Mouse (Mus musculus) forebrain, embryonic 10.5 days (tissue): Measurements from ENCODE around the gene Dkk3. TPM values are rescaled to one million over a fixed set of nuclear protein-coding genes. Genes with fewer than 3 reads are reported as not detected.

Experiments
- DNase-seq: peaks from one replicate; pipeline ENCODE4 v3.0.0-alpha.2; 2017; ENCODE audit warnings: low spot score; ENCODE audit errors: extremely low spot score
- H3K27ac ChIP-seq: fragments of 300-500 bp; sonication (generic); 2 replicates; pipeline ENCODE4 v1.5.1; 2016; ENCODE audit warnings: mild to moderate bottlenecking
- H3K27me3 ChIP-seq: fragments of 300-500 bp; sonication (generic); 2 replicates; pipeline ENCODE4 v1.6.1; 2016; ENCODE audit warnings: mild to moderate bottlenecking; ENCODE audit not compliant: poor library complexity, severe bottlenecking
- H3K36me3 ChIP-seq: fragments of 300-500 bp; sonication (generic); replicated peaks from 2 replicates; pipeline ENCODE4 v1.6.1; 2016; ENCODE audit warnings: mild to moderate bottlenecking, moderate library complexity
- H3K4me1 ChIP-seq: fragments of 300-500 bp; sonication (generic); 2 replicates; pipeline ENCODE4 v1.6.1; 2016
- H3K4me3 ChIP-seq: fragments of 300-500 bp; sonication (generic); 2 replicates; pipeline ENCODE4 v1.5.1; 2016; ENCODE audit warnings: mild to moderate bottlenecking, moderate library complexity
- H3K9me3 ChIP-seq: fragments of 300-500 bp; sonication (generic); 2 replicates; pipeline ENCODE4 v1.6.1; 2016; ENCODE audit warnings: mild to moderate bottlenecking, moderate library complexity
- WGBS: fragments of 180-500 bp; shearing (Covaris S2); methylation state at CpG from one replicate; pipeline ENCODE4 v1.1.7; 2016; 5-methylcytosine and 5-hydroxymethylcytosine counted together
- polyA plus RNA-seq: library from polyadenylated mRNA; unstranded; fragments of >200 nt; fragmentation: Nextera tagmentation; extraction: Ambion mirVana; gene quantifications from 2 replicates; pipeline ENCODE4 v1.2.1, GENCODE M21; 2016

Gene Dkk3
- polyA plus RNA-seq, 1 experiment from 2014 or later: 15.0 TPM

DNA sequence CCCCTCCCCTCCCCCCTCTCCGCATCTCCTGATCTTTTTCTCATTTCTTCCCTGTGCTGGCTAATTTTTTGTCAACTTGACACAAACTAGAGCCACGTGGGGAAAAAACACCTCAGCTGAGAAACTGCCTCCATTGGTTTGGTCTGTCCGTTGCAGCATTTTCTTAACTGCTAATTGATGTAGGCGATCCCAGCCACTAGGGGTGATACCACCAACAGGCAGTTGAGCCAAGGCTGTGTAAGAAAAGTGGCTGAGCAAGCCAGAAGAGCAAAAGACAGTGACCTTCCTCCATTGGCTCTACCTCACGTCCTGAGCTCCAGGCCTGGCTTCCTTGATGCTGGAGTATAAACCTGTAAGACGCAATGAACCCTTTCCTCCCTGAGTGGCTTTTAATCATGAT, 978 bp upstream of the Dkk3 start:
- no peak for DNase-seq
- Histone ChIP-seq H3K27ac (no peak overlapping the region), H3K9me3 (no peaks in the 10 kb centered on the region), H3K4me3 (no peak overlapping the region), H3K36me3 (no peaks in the 10 kb centered on the region), H3K4me1 (peaks cover 47% of the 10 kb centered on the region), H3K27me3 (peaks cover 50% of the 10 kb centered on the region)
- WGBS: 28% methylated on average over 5 of the region's 6 CpGs

DNA sequence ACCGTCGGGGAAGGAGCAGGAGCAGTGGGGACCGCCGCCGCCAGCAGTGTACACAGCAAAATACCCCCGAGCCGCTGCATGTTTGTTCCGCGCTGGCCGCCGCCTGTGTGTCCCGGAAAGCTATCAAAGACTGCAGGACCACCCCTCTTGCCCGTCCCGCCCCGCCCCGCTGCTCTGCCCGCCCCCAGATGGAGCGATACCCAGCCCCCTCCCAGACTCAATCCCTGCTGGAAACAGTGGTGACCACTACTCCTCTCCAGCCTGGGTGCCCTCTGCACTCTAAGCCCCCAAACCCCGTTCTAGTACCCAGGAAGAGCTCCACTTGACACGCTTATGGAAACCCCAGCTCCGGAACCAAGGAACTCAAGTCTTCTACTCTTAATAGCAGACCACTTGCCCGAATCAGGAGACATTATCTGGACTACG, 528 bp downstream of the Dkk3 start:
- Histone ChIP-seq H3K9me3 (no peaks in the 10 kb centered on the region), H3K27me3 (peaks cover 50% of the 10 kb centered on the region), H3K4me3 (peak overlapping the region; percentile 61), H3K36me3 (no peaks in the 10 kb centered on the region), H3K4me1 (peaks cover 61% of the 10 kb centered on the region), H3K27ac (peak overlapping the region; percentile 84)
- under 1% methylated on average over 23 of the region's 23 CpGs for WGBS
- peak; percentile 64 for DNase-seq

DNA sequence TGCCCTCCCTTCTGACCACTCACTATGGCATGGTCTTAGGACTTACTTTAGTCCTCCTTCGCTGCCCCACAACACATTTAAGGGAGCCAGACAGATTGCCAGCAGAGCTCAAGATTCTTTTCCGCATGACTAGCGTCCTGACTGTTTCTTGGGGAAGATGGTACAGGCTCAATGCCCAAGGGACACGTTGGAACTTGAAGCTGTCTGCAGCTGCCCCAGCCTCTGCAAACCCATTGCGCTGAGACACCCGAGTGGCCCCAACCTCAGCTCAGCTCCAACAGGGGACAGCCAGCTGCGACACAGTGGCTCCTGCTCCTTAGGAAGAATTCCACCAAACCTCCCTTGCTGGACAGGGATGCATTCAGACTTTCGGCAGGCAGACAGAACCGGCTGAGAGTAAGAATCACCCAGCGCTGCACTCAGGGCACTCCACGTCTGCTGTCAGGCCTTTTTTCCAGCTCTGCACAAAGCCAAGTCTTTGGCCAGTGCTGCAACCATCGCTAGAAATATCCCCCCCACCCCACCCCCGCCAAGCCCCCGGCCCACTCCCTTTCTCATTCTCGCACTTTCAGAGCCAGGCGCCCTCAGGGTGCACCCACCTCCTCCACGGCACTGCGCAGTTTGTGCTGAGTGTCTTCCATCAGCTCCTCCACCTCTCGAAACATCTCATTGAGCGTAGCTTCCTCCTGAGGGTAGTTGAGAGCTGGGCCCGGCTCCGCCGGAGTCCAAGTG, 1.1 kb downstream of the Dkk3 start:
- DNase-seq: peak; percentile 25
- H3K4me1 ChIP-seq: peaks cover 62% of the 10 kb centered on the region
- H3K27ac ChIP-seq: peak overlapping the region; percentile 84
- WGBS: 13% methylated on average over 23 of the region's 23 CpGs
- peaks cover 50% of the 10 kb centered on the region for H3K27me3 ChIP-seq
- peak overlapping the region; percentile 61 for H3K4me3 ChIP-seq
- no peaks in the 10 kb centered on the region for H3K36me3 ChIP-seq
- no peaks in the 10 kb centered on the region for H3K9me3 ChIP-seq

DNA sequence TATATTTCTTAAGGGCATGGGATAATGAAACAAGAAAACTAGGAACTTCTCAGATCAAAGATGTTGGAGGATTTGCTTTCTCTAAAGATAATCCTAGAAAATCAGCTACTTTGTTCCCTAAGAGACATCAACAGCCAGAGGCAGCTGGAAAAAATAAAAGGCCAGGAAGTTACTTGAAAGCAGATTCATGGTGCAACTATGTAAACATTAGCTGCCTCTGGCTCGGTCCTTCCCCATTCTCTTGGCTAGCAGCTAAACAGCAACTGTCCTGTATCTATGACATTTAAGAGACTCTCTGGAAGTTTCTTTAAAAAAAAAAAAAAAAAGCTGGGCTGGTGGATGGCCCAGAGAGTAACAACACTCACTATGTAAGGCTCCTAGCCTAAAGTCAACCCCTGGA, 3.7 kb downstream of the Dkk3 start:
- DNase-seq: no peak
- WGBS: 41% methylated on average over 1 of the region's 1 CpGs
- Histone ChIP-seq H3K27me3 (peaks cover 41% of the 10 kb centered on the region), H3K36me3 (0 out of 2 replicates have a peak, but pooled peaks cover 2% of the 10 kb centered on the region), H3K9me3 (no peaks in the 10 kb centered on the region), H3K4me1 (peaks cover 59% of the 10 kb centered on the region), H3K27ac (no peak overlapping the region), H3K4me3 (no peak overlapping the region)

DNA sequence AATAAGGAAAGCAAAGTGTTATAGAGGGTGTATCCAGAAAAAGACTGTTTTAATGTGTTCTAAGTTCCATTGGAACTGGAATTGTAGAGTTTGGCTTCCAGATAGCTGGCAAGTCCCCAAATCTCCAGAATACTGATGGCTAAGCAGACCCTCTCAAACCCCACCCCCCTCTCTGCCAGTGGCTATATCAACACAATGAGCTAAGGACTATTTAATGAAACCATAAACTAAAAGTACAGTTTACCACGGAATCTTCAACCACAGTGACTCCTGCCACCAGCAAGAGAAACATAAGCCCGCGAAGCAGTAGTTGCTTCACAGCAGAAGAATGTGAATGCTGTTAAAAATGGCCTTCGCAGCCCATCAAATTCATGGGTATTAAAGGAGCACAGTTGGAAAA, 4.4 kb downstream of the Dkk3 start:
- DNase-seq: no peak
- Histone ChIP-seq H3K27ac (no peak overlapping the region), H3K4me3 (no peak overlapping the region), H3K27me3 (peaks cover 33% of the 10 kb centered on the region), H3K9me3 (no peaks in the 10 kb centered on the region), H3K36me3 (0 out of 2 replicates have a peak, but pooled peaks cover 5% of the 10 kb centered on the region), H3K4me1 (peaks cover 55% of the 10 kb centered on the region)
- WGBS: 94% methylated on average over 4 of the region's 4 CpGs

DNA sequence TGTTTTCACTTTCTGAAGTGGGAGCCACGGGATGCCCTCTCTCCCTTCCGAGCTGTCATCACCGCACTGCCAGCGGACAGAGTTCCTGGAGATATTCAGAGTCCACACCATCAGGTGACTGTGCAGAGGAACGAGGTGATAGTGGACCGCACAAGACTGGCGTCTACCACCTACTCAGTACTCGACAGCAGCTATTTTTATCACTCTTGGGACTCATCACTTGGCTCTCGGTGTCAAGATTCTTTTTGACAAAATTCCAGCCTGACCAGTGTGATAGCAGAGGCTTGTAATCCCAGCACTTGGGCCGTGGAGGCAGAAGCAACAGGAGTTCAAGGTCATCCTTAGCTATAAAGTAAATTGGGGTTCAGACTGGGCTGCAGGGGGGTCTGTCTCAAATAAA, 9.7 kb downstream of the Dkk3 start:
- DNase-seq: no peak

DNA sequence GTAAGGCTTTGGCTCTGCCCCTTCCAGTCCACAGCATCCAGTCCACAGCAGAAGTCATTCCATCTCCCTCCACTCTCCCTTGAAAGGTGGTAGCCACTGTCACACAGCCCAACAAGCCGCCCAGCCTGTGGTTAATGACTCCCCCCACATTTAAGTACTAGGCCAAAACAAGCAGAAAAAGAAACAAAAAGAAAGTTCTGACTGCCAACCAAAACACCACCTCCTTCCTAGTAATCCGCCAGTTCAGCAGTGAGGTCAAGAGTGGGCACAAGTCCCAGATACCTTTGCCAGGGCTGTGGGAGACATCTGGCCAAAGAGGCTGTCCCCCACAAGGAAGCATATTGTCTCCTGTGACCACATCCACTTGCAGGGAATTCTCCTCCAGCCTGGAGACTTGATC, 10.9 kb downstream of the Dkk3 start:
- Histone ChIP-seq H3K9me3 (no peaks in the 10 kb centered on the region), H3K27me3 (no peaks in the 10 kb centered on the region), H3K36me3 (0 out of 2 replicates have a peak, but pooled peaks cover 5% of the 10 kb centered on the region), H3K4me1 (peaks cover 35% of the 10 kb centered on the region), H3K4me3 (no peak overlapping the region), H3K27ac (no peak overlapping the region)
- 96% methylated on average over 2 of the region's 2 CpGs for WGBS
- DNase-seq: no peak

More for the DNA sequence above, 9.7 kb downstream of the Dkk3 start:
- Histone ChIP-seq H3K36me3 (0 out of 2 replicates have a peak, but pooled peaks cover 5% of the 10 kb centered on the region), H3K4me1 (peaks cover 33% of the 10 kb centered on the region), H3K4me3 (no peak overlapping the region), H3K9me3 (no peaks in the 10 kb centered on the region), H3K27me3 (no peaks in the 10 kb centered on the region), H3K27ac (no peak overlapping the region)
- 90% methylated on average over 10 of the region's 10 CpGs for WGBS

DNA sequence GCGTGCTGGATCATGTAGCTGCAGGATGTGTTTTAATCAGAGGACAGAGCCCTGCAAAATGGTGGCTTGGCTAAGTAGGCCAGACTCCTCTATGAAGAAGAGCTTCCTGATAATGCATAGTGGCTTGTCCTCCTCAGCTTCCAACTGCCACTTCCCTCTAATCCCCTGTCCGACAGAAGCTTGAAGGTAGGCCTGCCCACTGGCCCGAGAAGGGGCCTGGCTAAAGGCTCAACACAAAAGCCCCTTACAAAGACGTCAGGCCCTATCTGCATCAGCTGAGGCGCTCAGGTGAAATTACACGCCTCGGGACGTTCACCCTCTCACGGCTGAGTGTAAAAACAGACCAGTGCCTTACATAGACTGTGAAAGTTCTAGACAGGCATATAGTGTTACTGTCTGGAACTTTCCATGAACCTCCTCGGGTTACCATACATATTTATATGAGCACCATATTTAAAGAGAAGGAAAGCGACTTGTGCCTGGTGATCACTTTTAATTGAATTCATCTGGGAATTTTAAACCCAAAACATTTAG, 14.1 kb downstream of the Dkk3 start:
- Histone ChIP-seq H3K27me3 (no peaks in the 10 kb centered on the region), H3K4me1 (peaks cover 44% of the 10 kb centered on the region), H3K36me3 (no peaks in the 10 kb centered on the region), H3K27ac (peak overlapping the region; percentile 75), H3K9me3 (no peaks in the 10 kb centered on the region), H3K4me3 (no peak overlapping the region)
- no peak for DNase-seq
- WGBS: 39% methylated on average over 11 of the region's 11 CpGs

DNA sequence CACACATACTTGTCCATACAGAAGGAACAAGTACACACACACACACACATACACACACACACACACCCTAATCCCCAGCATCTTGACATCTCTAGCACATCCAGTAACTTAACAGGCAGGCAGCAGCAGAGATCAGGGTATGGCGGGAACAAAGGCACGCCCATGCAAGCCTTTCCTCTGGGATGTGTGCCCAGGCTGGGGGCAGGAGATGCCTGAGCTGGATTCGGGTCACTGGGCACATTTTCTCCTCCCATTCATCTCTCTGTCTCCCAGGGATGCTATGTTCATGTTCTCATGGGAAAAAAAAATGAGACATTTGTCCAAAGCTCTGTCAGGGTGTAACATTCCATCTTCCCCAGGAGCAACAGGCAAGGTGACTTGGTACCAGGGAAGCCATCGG, 14.9 kb downstream of the Dkk3 start:
- H3K36me3 ChIP-seq: no peaks in the 10 kb centered on the region
- peaks cover 46% of the 10 kb centered on the region for H3K4me1 ChIP-seq
- H3K27me3 ChIP-seq: no peaks in the 10 kb centered on the region
- no peaks in the 10 kb centered on the region for H3K9me3 ChIP-seq
- H3K4me3 ChIP-seq: no peak overlapping the region
- no peak for DNase-seq
- 85% methylated on average over 4 of the region's 4 CpGs for WGBS
- H3K27ac ChIP-seq: peak overlapping the region; percentile 75

DNA sequence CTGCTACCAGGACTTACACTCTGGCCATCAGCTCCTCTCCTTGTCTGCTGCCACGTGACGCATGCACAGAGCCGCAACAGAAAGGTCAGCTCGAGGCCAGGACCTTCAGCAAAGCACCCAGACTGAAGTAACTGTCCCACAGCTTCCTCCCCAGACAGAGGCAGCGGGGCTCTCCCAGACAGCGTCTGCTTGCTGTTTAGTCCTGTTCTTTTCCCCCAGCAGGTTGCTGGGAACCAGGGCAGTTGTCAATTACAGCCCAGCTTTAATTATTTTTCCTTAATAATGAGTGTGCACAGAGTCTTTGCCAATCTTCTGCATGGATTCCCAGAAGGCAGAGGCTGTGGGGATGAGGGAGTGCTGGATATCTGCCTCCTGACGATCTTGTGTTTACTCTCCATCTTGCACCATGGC, 15.8 kb downstream of the Dkk3 start:
- H3K4me3 ChIP-seq: no peak overlapping the region
- no peaks in the 10 kb centered on the region for H3K9me3 ChIP-seq
- H3K36me3 ChIP-seq: no peaks in the 10 kb centered on the region
- peak overlapping the region; percentile 75 for H3K27ac ChIP-seq
- 32% methylated on average over 7 of the region's 7 CpGs for WGBS
- DNase-seq: peak; percentile 27
- no peaks in the 10 kb centered on the region for H3K27me3 ChIP-seq
- peaks cover 55% of the 10 kb centered on the region for H3K4me1 ChIP-seq

DNA sequence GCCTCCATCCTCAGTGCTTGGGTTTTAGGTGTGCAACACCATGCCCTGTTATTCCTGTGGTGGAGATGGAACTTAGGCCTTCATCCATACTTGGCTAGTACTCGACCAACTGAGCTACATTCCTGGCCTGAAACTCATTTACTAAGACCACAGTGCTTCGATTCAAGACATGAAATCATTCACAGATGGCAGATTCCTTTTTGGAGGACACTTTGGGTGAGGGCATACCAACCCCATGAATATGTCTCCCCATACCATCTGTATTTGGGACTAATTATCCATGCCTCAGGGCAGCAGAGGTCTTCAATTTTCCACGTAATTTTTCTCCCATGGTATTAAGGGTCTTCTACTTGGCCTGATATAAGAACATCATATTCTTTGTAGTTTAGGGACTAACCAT, 16.2 kb downstream of the Dkk3 start:
- no peak for DNase-seq
- no peaks in the 10 kb centered on the region for H3K27me3 ChIP-seq
- H3K36me3 ChIP-seq: no peaks in the 10 kb centered on the region
- H3K4me3 ChIP-seq: no peak overlapping the region
- no peaks in the 10 kb centered on the region for H3K9me3 ChIP-seq
- 65% methylated on average over 3 of the region's 3 CpGs for WGBS
- peaks cover 55% of the 10 kb centered on the region for H3K4me1 ChIP-seq
- H3K27ac ChIP-seq: peak overlapping the region; percentile 75

DNA sequence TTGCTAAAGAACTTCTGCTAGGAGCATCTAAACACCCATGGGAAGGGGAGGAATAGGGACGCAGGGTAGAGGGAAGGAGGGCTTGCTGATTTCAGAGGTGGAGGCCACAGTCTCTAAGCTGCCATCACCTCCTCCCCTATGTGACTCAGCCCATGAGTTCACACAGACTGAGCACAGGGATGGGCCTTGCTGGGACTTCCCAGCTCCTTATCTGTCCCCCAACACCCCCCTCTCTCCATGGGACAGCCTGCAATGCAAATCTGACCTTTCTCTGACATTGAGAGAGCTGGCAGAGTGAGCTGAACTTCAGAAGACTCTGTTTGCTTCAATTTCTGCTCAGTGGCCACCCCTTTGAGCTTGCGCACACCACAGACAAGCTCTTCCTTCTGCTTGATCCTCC, 18.1 kb downstream of the Dkk3 start:
- Histone ChIP-seq H3K9me3 (no peaks in the 10 kb centered on the region), H3K36me3 (no peaks in the 10 kb centered on the region), H3K4me1 (peaks cover 44% of the 10 kb centered on the region), H3K27me3 (no peaks in the 10 kb centered on the region), H3K4me3 (no peak overlapping the region), H3K27ac (0 out of 2 replicates have a peak overlapping the region, but pooled peaks have one; percentile 6)
- DNase-seq: no peak
- 88% methylated on average over 2 of the region's 2 CpGs for WGBS
